Mouse (Mus musculus) intestine, postnatal 0 days (tissue): ENCODE measurements around the gene Col4a6. TPM values are rescaled to one million over a fixed set of nuclear protein-coding genes. Genes with fewer than 3 reads are reported as not detected.

Source experiments
- ATAC-seq: fragments of 200-750 bp; cut with Nextera tagmentation; 2 replicates; pipeline ENCODE4 v1.8.0; 2017; ENCODE audit warnings: mild to moderate bottlenecking, moderate TSS enrichment, moderate library complexity
- H3K27ac ChIP-seq: fragments of 300-500 bp; sonication (generic); 2 replicates; pipeline ENCODE4 v1.5.1; 2014; ENCODE audit warnings: mild to moderate bottlenecking, low read depth, low read length, moderate library complexity
- H3K27me3 ChIP-seq: fragments of 300-500 bp; sonication (generic); replicated peaks from 2 replicates; pipeline ENCODE4 v1.6.1; 2014; ENCODE audit warnings: low read length, mixed read lengths; ENCODE audit not compliant: control insufficient read depth, insufficient read depth
- H3K36me3 ChIP-seq: fragments of 300-500 bp; sonication (generic); 2 replicates; pipeline ENCODE4 v1.6.1; 2014; ENCODE audit warnings: mild to moderate bottlenecking, moderate library complexity; ENCODE audit not compliant: control insufficient read depth, insufficient read depth
- H3K4me1 ChIP-seq: fragments of 300-500 bp; sonication (generic); replicated peaks from 2 replicates; pipeline ENCODE4 v1.6.1; 2014; ENCODE audit warnings: antibody characterized with exemption, low read length, mixed read lengths; ENCODE audit not compliant: control insufficient read depth, insufficient read depth
- H3K4me2 ChIP-seq: fragments of 300-500 bp; sonication (generic); replicated peaks from 2 replicates; pipeline ENCODE4 v1.6.1; 2014; ENCODE audit warnings: low read depth, mild to moderate bottlenecking, moderate library complexity
- H3K4me3 ChIP-seq: fragments of 300-500 bp; sonication (generic); 2 replicates; pipeline ENCODE4 v1.5.1; 2014; ENCODE audit warnings: low read depth, low read length
- H3K9ac ChIP-seq: fragments of 300-500 bp; sonication (generic); 2 replicates; pipeline ENCODE4 v1.6.1; 2014; ENCODE audit warnings: mild to moderate bottlenecking, low read depth, low read length
- H3K9me3 ChIP-seq: fragments of 300-500 bp; sonication (generic); 2 replicates; pipeline ENCODE4 v1.6.1; 2016; ENCODE audit warnings: mixed run types; ENCODE audit not compliant: control insufficient read depth
- CTCF ChIP-seq: sonication (generic); IDR thresholded peaks from 2 replicates; pipeline ENCODE4 v1.5.1; 2016; ENCODE audit warnings: low read depth, mild to moderate bottlenecking, control low read depth, antibody characterized with exemption, moderate library complexity
- WGBS: fragments of 180-500 bp; shearing (Covaris S2); extraction: QIAGEN DNeasy Blood & Tissue Kit; methylation state at CpG from one replicate; pipeline ENCODE4 v1.1.7; 2014; 5-methylcytosine and 5-hydroxymethylcytosine counted together
- polyA plus RNA-seq: library from polyadenylated mRNA; unstranded; fragments of >200 nt; fragmentation: Nextera tagmentation; extraction: Ambion mirVana; gene quantifications from 2 replicates; pipeline ENCODE4 v1.2.1, GENCODE M21; 2015

Col4a6 gene
- polyA plus RNA-seq, 1 experiment from 2014 or later, result 0.80 TPM

DNA sequence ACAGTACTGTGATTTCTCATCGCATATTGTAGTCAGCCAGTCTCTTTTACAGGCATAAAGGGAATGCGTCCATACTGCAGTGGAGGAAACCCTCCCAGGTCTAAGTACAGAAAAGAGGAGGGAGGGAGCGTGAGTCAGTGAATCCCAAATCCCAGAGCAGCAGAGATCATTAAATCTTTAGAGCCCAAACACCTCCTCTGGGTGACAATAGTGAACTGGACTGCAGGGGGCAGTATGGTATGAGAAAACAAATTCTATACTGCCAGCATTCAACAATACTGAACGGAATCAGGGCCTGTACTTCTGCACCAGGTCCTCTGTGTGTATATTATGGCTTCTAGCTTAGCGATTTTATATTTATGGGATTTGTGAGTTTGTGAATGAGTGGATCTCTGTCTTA lies 261.1 kb downstream of the Col4a6 start:
- H3K4me2 ChIP-seq, result no peak overlapping the region
- H3K27me3 ChIP-seq, result no peaks in the 10 kb centered on the region
- no peaks in the 10 kb centered on the region for H3K36me3 ChIP-seq
- no peak for ATAC-seq
- H3K9me3 ChIP-seq, result no peaks in the 10 kb centered on the region
- WGBS, result 48% methylated on average over 5 of the region's 5 CpGs
- H3K4me1 ChIP-seq, result no peaks in the 10 kb centered on the region
- no peak overlapping the region for H3K4me3 ChIP-seq
- H3K27ac ChIP-seq, result no peak overlapping the region
- TF ChIP-seq CTCF, result peak; percentile 63
- no peak overlapping the region for H3K9ac ChIP-seq

DNA sequence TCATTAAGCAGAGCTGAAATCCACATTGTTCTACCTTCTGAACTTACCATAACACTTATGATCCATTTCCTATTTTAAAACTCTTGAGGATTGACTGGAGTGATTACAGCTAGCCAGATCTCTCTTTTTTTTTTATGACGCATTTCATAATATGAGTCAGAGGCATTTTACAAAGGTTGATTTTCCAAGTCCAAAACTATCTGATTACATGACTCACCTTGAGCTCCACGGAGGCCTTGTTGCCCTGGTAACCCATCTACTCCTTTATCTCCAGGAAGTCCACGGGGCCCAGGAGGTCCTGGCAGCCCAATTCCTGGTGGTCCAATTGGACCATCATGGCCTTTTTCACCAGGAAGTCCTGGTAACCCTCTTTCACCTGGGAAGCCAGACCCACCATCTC lies 274.9 kb downstream of the Col4a6 start:
- H3K9me3 ChIP-seq, result no peaks in the 10 kb centered on the region
- no peaks in the 10 kb centered on the region for H3K4me1 ChIP-seq
- H3K4me3 ChIP-seq, result no peak overlapping the region
- H3K36me3 ChIP-seq, result no peaks in the 10 kb centered on the region
- H3K27me3 ChIP-seq, result no peaks in the 10 kb centered on the region
- no peak overlapping the region for H3K4me2 ChIP-seq
- ATAC-seq, result no peak
- WGBS, result 59% methylated on average over 3 of the region's 3 CpGs
- no peak overlapping the region for H3K9ac ChIP-seq
- no peak for TF ChIP-seq CTCF
- H3K27ac ChIP-seq, result no peak overlapping the region

- Histone ChIP-seq H3K27me3 (no peaks in the 10 kb centered on the region; the same call in 1 of the 2 replicates), H3K9me3 (no peaks in the 10 kb centered on the region), H3K4me2 (no peak overlapping the region), H3K27ac (no peak overlapping the region), H3K9ac (no peak overlapping the region), H3K4me3 (no peak overlapping the region), H3K4me1 (no peaks in the 10 kb centered on the region), H3K36me3 (no peaks in the 10 kb centered on the region)
- ATAC-seq, result no peak
- TF ChIP-seq CTCF, result no peak
Observed at GRCm38 (mm10) chrX:141195036-141195435, 278.8 kb downstream of the Col4a6 start.

DNA sequence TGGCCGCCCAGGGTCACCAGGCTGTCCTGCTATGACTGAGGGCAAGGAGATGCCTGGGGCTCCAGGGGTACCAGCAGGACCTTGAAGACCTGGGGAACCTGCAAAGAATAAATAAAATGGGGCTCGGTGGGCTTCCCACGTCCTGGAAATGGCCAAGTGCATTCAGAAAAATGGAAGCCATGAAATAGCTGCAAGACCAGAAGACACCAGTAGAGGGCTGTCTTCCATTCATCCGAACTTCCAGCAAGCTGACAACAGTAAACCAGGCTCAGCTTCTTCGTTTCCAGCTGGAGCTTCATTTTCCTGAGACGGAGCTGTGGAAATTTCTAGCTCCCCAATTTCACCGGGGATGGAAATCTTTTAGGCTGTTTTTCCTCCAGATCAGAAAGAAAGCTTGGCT lies 298.5 kb downstream of the Col4a6 start:
- 38% methylated on average over 7 of the region's 7 CpGs for WGBS
- Histone ChIP-seq H3K4me1 (no peaks in the 10 kb centered on the region), H3K9ac (no peak overlapping the region), H3K36me3 (no peaks in the 10 kb centered on the region), H3K27me3 (0 out of 2 replicates have a peak, but pooled peaks cover 4% of the 10 kb centered on the region), H3K9me3 (no peaks in the 10 kb centered on the region), H3K4me2 (no peak overlapping the region), H3K4me3 (no peak overlapping the region), H3K27ac (no peak overlapping the region)
- ATAC-seq, result no peak
- TF ChIP-seq CTCF, result peak; percentile 63

- H3K4me2 ChIP-seq, result no peak overlapping the region
- H3K36me3 ChIP-seq, result no peaks in the 10 kb centered on the region
- no peaks in the 10 kb centered on the region for H3K4me1 ChIP-seq
- no peaks in the 10 kb centered on the region for H3K9me3 ChIP-seq
- WGBS, result 78% methylated on average over 4 of the region's 4 CpGs
- H3K9ac ChIP-seq, result no peak overlapping the region
- H3K4me3 ChIP-seq, result no peak overlapping the region
- H3K27me3 ChIP-seq, result no peaks in the 10 kb centered on the region
- no peak overlapping the region for H3K27ac ChIP-seq
- ATAC-seq, result no peak
- no peak for TF ChIP-seq CTCF
Observed at GRCm38 (mm10) chrX:141165067-141165466, 308.8 kb downstream of the Col4a6 start.

DNA sequence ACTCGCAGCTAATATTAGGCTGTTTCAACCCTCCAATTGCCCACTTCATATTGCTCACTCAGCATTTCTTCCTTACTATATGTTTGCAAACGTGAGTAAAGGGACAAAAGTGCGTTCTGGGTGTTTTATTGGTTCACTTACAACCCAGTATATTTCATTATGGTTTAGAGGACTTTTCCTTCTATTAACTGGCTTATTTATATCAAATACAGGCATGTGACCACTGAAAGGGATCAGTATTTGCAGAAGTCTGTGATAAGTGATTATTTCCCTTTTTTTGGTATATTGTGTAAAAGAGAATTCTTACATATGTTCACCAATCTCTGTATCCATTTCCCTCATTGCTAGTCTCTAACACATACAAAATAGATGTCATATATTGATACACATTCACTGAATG lies 313.5 kb downstream of the Col4a6 start:
- TF ChIP-seq CTCF, result no peak
- Histone ChIP-seq H3K4me3 (no peak overlapping the region), H3K9me3 (no peaks in the 10 kb centered on the region), H3K27me3 (no peaks in the 10 kb centered on the region), H3K9ac (no peak overlapping the region), H3K27ac (no peak overlapping the region), H3K4me1 (no peaks in the 10 kb centered on the region), H3K4me2 (no peak overlapping the region), H3K36me3 (no peaks in the 10 kb centered on the region)
- 58% methylated on average over 3 of the region's 3 CpGs for WGBS
- no peak for ATAC-seq

DNA sequence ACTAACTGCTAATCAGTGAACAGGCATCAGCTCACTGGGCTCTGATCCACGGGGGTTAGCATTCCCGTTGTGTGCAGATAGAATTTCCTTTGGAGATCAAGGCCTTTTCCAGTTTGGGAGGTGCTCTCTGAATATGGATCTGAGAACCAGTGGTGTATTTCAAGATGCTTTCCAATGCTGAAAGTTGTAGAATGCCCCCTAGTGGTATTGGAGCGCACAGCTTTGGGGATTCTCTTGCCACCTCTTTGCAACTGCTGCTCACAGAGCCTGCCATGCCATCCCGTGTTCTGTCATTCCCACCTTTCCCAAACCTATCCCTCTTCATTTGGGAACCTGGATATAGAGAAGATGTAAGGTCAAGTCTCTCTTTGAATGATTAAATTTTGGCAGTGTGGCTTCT lies 315.7 kb downstream of the Col4a6 start:
- no peaks in the 10 kb centered on the region for H3K36me3 ChIP-seq
- WGBS, result 49% methylated on average over 4 of the region's 4 CpGs
- no peak overlapping the region for H3K4me2 ChIP-seq
- H3K4me1 ChIP-seq, result no peaks in the 10 kb centered on the region
- no peaks in the 10 kb centered on the region for H3K9me3 ChIP-seq
- H3K27ac ChIP-seq, result no peak overlapping the region
- ATAC-seq, result no peak
- peak; percentile 61 for TF ChIP-seq CTCF
- H3K9ac ChIP-seq, result no peak overlapping the region
- H3K27me3 ChIP-seq, result no peaks in the 10 kb centered on the region
- H3K4me3 ChIP-seq, result no peak overlapping the region
